Mouse (Mus musculus): ENCODE data around the gene Kctd2.

DNA sequence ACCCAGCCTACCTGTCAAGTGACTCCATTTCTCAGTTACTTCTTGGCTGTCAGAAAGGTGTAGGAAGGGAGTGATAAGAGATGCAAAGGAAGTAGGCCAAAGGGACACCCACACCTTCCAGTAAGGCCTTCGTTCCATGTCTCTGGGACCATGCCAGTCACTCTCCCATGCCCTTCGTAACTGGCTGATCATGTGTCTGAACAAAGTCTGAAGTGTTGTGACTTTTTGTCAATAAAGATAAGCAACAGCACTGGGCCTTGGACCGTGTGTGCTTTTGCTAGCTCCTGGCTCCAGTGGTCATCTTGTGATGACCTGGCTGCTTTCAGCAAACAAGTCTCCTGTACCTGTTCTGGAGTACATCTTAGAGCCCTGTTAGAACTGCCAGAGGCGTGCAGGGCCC lies 12.9 kb downstream of the Kctd2 start:
- TF ChIP-seq CTCF (IDR thresholded peaks at IDR 0.05; ENCODE audit: low read depth, low read length) (no peak), POLR2A (IDR thresholded peaks at IDR 0.05; ENCODE audit: borderline replicate concordance, low read depth, low read length) (no peak)

Data from bone marrow macrophage, adult 2 months (primary cell).